Mouse (Mus musculus): ENCODE measurements at regions not wholly inside any gene's neighbourhood (a gene's known extent, or its start where the extent isn't known, plus 50 kb on each side); places are given as distances from the start of the nearest gene placed in this dataset.

- no peak for TF ChIP-seq POLR2A (IDR thresholded peaks at IDR 0.05; ENCODE audit: insufficient read depth, low read depth, low read length)
- no peak for TF ChIP-seq EP300 (IDR thresholded peaks at IDR 0.05; ENCODE audit: insufficient read depth, low read depth, low read length)
- no peak for TF ChIP-seq CTCF (IDR thresholded peaks at IDR 0.05)
These were observed 234.3 kb upstream of the Pgrmc2 start for GRCm38 (mm10) chr3:41317170-41317569.

Measured in heart, adult 2 months (tissue).